Mouse (Mus musculus): ENCODE data around the gene Sdk1. TPM values are rescaled to one million over a fixed set of nuclear protein-coding genes. Genes with fewer than 3 reads are reported as not detected.

The Sdk1 gene
- total and polyA plus RNA-seq, 2 experiments from 2014 or later: 2.2 to 58.4 TPM

GRCm38 (mm10) chr5:142111989-142112388 is 870.7 kb downstream of the Sdk1 start:
- Histone ChIP-seq H3K4me2 (ENCODE audit: low read depth, low read length) (no peak overlapping the region), H3K27me3 (ENCODE audit: insufficient read depth, low read length) (no peaks in the 10 kb centered on the region), H3K27ac (no peak overlapping the region), H3K4me1 (ENCODE audit: insufficient read depth, low read length) (peaks cover 4% of the 10 kb centered on the region; the same call in 1 of the 2 replicates), H3K4me3 (ENCODE audit: low read length) (no peak overlapping the region), H3K9ac (replicated peaks; ENCODE audit: low read length) (no peak overlapping the region), H3K36me3 (ENCODE audit: insufficient read depth, low read length) (no peaks in the 10 kb centered on the region), H3K9me3 (ENCODE audit: low read length) (no peaks in the 10 kb centered on the region)
- DNase-seq (ENCODE audit: low spot score) (no peak), ATAC-seq (no peak)
- WGBS: 88% methylated on average over 6 of the region's 6 CpGs
- peak; percentile 38 for TF ChIP-seq CTCF (IDR thresholded peaks at IDR 0.05; ENCODE audit: low read depth)

GRCm38 (mm10) chr5:142113210-142114175 is 872.2 kb downstream of the Sdk1 start:
- Histone ChIP-seq H3K4me1 (ENCODE audit: insufficient read depth, low read length) (peaks cover 4% of the 10 kb centered on the region; the same call in 1 of the 2 replicates), H3K27me3 (ENCODE audit: insufficient read depth, low read length) (no peaks in the 10 kb centered on the region), H3K4me2 (ENCODE audit: low read depth, low read length) (no peak overlapping the region), H3K27ac (no peak overlapping the region), H3K36me3 (ENCODE audit: insufficient read depth, low read length) (no peaks in the 10 kb centered on the region), H3K4me3 (ENCODE audit: low read length) (no peak overlapping the region), H3K9ac (replicated peaks; ENCODE audit: low read length) (no peak overlapping the region), H3K9me3 (ENCODE audit: low read length) (no peaks in the 10 kb centered on the region)
- WGBS: 15% methylated on average over 18 of the region's 18 CpGs
- ATAC-seq (peak; percentile 78), DNase-seq (ENCODE audit: low spot score) (peak; percentile 74)
- no peak for TF ChIP-seq CTCF (IDR thresholded peaks at IDR 0.05; ENCODE audit: low read depth)

- Histone ChIP-seq H3K4me2 (ENCODE audit: low read depth, low read length) (no peak overlapping the region), H3K27me3 (ENCODE audit: insufficient read depth, low read length) (no peaks in the 10 kb centered on the region), H3K9me3 (ENCODE audit: low read length) (no peaks in the 10 kb centered on the region), H3K27ac (no peak overlapping the region), H3K36me3 (ENCODE audit: insufficient read depth, low read length) (no peaks in the 10 kb centered on the region), H3K4me1 (ENCODE audit: insufficient read depth, low read length) (no peaks in the 10 kb centered on the region), H3K9ac (replicated peaks; ENCODE audit: low read length) (no peak overlapping the region), H3K4me3 (ENCODE audit: low read length) (no peak overlapping the region)
- TF ChIP-seq CTCF (IDR thresholded peaks at IDR 0.05; ENCODE audit: low read depth): no peak
- ATAC-seq: no peak
- no peak for DNase-seq (ENCODE audit: low spot score)
- 53% methylated on average over 4 of the region's 4 CpGs for WGBS
Observed at GRCm38 (mm10) chr5:142127779-142128178, 886.5 kb downstream of the Sdk1 start.

- H3K36me3 ChIP-seq (ENCODE audit: insufficient read depth, low read length): no peaks in the 10 kb centered on the region
- H3K4me1 ChIP-seq (ENCODE audit: insufficient read depth, low read length): no peaks in the 10 kb centered on the region
- no peaks in the 10 kb centered on the region for H3K9me3 ChIP-seq (ENCODE audit: low read length)
- no peak overlapping the region for H3K4me3 ChIP-seq (ENCODE audit: low read length)
- no peak overlapping the region for H3K4me2 ChIP-seq (ENCODE audit: low read depth, low read length)
- no peak overlapping the region for H3K27ac ChIP-seq
- no peak for TF ChIP-seq CTCF (IDR thresholded peaks at IDR 0.05; ENCODE audit: low read depth)
- WGBS: 46% methylated on average over 5 of the region's 5 CpGs
- ATAC-seq (no peak), DNase-seq (ENCODE audit: low spot score) (no peak)
- no peaks in the 10 kb centered on the region for H3K27me3 ChIP-seq (ENCODE audit: insufficient read depth, low read length)
- no peak overlapping the region for H3K9ac ChIP-seq (replicated peaks; ENCODE audit: low read length)
Observed at GRCm38 (mm10) chr5:142128181-142128611, 886.9 kb downstream of the Sdk1 start.

- DNase-seq (ENCODE audit: low spot score) (no peak), ATAC-seq (no peak)
- WGBS: 26% methylated on average over 2 of the region's 2 CpGs
- Histone ChIP-seq H3K4me3 (ENCODE audit: low read length) (no peak overlapping the region), H3K27ac (no peak overlapping the region), H3K4me1 (ENCODE audit: insufficient read depth, low read length) (no peaks in the 10 kb centered on the region), H3K9me3 (ENCODE audit: low read length) (no peaks in the 10 kb centered on the region), H3K36me3 (ENCODE audit: insufficient read depth, low read length) (no peaks in the 10 kb centered on the region), H3K9ac (replicated peaks; ENCODE audit: low read length) (no peak overlapping the region), H3K4me2 (ENCODE audit: low read depth, low read length) (no peak overlapping the region), H3K27me3 (ENCODE audit: insufficient read depth, low read length) (no peaks in the 10 kb centered on the region)
- no peak for TF ChIP-seq CTCF (IDR thresholded peaks at IDR 0.05; ENCODE audit: low read depth)
Observed at GRCm38 (mm10) chr5:142130004-142130403, 888.7 kb downstream of the Sdk1 start.

- H3K4me2 ChIP-seq (ENCODE audit: low read depth, low read length): no peak overlapping the region
- H3K4me1 ChIP-seq (ENCODE audit: insufficient read depth, low read length): no peaks in the 10 kb centered on the region
- WGBS: 54% methylated on average over 7 of the region's 7 CpGs
- H3K9ac ChIP-seq (replicated peaks; ENCODE audit: low read length): no peak overlapping the region
- no peaks in the 10 kb centered on the region for H3K27me3 ChIP-seq (ENCODE audit: insufficient read depth, low read length)
- no peak overlapping the region for H3K4me3 ChIP-seq (ENCODE audit: low read length)
- ATAC-seq: peak; percentile 89
- peak; percentile 85 for DNase-seq (ENCODE audit: low spot score)
- 0 out of 2 replicates have a peak overlapping the region, but pooled peaks have one; percentile 15 for H3K27ac ChIP-seq
- H3K36me3 ChIP-seq (ENCODE audit: insufficient read depth, low read length): no peaks in the 10 kb centered on the region
- no peaks in the 10 kb centered on the region for H3K9me3 ChIP-seq (ENCODE audit: low read length)
- TF ChIP-seq CTCF (IDR thresholded peaks at IDR 0.05; ENCODE audit: low read depth): no peak
Observed at GRCm38 (mm10) chr5:142139978-142140377, 898.7 kb downstream of the Sdk1 start.

GRCm38 (mm10) chr5:142149594-142149993 is 908.3 kb downstream of the Sdk1 start:
- H3K27ac ChIP-seq: no peak overlapping the region
- DNase-seq (ENCODE audit: low spot score): peak; percentile 53
- no peak for ATAC-seq
- H3K27me3 ChIP-seq (ENCODE audit: insufficient read depth, low read length): no peaks in the 10 kb centered on the region
- H3K9ac ChIP-seq (replicated peaks; ENCODE audit: low read length): no peak overlapping the region
- WGBS: 63% methylated on average over 8 of the region's 8 CpGs
- no peaks in the 10 kb centered on the region for H3K36me3 ChIP-seq (ENCODE audit: insufficient read depth, low read length)
- H3K4me2 ChIP-seq (ENCODE audit: low read depth, low read length): no peak overlapping the region
- no peak overlapping the region for H3K4me3 ChIP-seq (ENCODE audit: low read length)
- no peaks in the 10 kb centered on the region for H3K4me1 ChIP-seq (ENCODE audit: insufficient read depth, low read length)
- H3K9me3 ChIP-seq (ENCODE audit: low read length): no peaks in the 10 kb centered on the region
- no peak for TF ChIP-seq CTCF (IDR thresholded peaks at IDR 0.05; ENCODE audit: low read depth)

Measured in hindbrain, postnatal 0 days (tissue).